Mouse (Mus musculus): Measurements from ENCODE around the gene Tbc1d9b. TPM values are rescaled to one million over a fixed set of nuclear protein-coding genes. Genes with fewer than 3 reads are reported as not detected.

Tbc1d9b gene
- polyA plus RNA-seq, 1 experiment from 2014 or later, result 27.7 TPM

GRCm38 (mm10) chr11:50176351-50176750 lies 45.2 kb downstream of the Tbc1d9b start:
- DNase-seq (ENCODE audit: low spot score), result no peak

- no peak for DNase-seq (ENCODE audit: low spot score)
Observed at GRCm38 (mm10) chr11:50177111-50177510, 45.9 kb downstream of the Tbc1d9b start.

DNA sequence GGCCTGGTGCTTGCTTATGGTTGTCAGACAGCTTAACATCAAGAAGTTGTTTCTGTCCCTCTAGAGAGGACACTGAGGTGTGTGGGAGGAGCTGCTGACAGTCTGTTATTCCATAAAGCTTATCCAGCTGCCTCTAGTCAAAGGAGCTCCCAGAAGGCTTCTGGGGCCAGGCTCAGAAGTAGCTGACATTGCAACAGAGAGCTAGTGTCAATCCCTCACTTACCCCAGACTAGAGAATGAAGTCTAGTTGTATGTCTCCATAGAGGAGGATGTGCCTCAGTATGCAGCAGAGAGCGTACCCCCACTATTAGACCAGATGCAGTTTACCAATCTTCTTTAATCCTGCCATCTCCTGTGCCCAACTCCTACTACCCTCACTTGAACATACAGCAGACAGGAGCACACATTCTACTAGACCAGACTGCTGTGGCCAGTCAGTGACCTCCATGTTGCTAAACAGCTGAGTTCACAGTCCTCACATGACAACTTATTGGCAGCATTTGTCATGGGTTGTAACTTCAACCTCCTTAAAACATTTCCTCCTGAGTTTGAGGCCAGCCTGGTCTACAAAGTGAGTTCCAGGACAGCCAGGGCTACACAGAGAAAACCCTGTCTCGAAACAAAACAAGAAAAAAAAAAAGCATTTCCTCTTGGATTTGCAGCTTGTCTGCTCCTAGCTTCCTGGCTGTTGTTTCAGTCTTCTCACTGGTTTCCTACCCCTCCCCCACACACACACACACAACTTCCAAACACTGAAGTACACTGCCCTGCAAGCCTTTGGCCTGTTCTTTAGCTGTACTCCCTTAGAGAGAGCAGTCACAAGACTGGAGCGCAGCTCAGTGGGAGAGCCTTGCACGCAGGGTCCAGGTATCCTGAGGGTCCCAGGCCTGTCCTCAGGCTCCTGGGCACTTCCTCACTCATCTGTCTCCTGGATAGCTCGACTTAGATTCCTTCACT lies 47.6 kb downstream of the Tbc1d9b start:
- no peak for DNase-seq (ENCODE audit: low spot score)

GRCm38 (mm10) chr11:50180478-50181231 lies 49.5 kb downstream of the Tbc1d9b start:
- no peak for DNase-seq (ENCODE audit: low spot score)

DNA sequence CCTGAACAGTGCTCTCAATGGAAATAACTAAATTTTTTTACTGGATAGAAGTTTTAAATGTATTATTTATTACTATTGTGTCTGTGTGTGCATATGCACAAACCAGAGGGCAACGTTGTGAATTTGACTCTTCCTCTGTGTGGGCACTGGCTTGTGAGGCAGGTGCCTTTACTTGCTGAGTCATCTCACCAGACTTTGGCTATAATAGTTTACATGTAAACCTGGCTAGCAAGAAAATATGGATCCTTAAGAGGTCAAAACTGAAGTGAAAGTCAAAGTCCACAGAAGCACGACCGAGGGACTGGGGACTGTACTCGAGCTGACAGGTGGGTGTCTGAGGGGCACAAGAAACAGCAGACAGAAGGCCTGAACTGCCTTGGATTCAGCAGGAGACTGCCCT lies 51.5 kb downstream of the Tbc1d9b start:
- no peak for DNase-seq (ENCODE audit: low spot score)

DNA sequence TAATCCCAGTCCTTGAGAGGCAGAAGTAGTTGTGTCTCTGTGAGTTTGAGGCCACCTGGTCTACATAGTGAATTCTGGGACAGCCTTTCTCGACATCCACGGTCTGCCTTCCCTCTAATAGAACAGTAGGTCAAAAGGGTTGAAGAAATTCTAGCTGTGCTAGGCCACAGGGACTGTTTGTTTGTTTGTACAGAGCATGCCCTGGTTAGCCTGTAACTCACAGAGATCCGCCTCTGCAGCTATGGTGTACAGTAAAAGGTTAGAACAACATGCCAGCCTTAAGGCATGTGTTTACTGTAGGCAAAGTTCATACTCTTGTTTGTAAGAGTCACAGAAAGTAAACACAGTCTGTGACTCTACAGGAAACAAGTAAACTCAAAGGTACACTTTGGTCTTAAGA lies 53.6 kb downstream of the Tbc1d9b start:
- no peak for DNase-seq (ENCODE audit: low spot score)

DNA sequence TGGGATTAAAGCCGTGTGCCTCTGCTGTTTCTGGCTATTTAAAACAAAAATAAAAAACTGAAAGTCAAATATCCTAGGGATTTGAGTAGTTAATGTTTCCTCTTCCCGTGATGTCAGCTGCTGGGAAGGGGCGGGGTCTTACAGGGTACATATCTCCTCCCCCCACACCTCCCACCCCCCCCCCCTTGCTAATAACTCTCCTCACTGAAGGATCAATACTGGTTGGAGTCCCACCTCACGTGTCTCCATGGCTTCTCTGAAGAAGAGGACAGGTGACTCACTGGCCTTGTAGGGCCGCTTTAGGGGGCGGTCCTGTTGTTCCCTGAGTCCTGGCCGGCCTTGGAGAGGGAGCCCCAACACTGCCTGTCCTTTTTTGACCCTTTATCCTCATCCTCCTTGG lies 57.5 kb downstream of the Tbc1d9b start:
- DNase-seq (ENCODE audit: low spot score), result no peak

DNA sequence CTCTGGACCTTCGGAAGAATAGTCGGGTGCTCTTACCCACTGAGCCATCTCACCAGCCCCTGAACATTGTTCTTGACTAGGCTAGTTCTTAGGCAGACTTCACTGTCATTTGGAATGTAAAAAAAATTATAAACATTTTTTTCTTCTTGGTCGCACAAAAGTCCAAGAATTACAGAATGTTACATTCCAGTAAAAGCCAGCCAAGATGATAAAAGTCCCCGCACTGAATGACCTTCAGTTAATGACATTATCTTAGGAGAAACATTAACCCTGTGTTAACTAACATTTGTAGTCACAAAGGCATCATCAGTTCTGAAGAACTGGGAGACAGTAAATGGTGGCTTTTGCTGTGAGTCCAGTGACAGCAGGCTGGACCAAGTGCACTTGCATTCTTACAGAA lies 59.2 kb downstream of the Tbc1d9b start:
- no peak for DNase-seq (ENCODE audit: low spot score)

GRCm38 (mm10) chr11:50192278-50192677 lies 61.1 kb downstream of the Tbc1d9b start:
- DNase-seq (ENCODE audit: low spot score), result no peak

DNA sequence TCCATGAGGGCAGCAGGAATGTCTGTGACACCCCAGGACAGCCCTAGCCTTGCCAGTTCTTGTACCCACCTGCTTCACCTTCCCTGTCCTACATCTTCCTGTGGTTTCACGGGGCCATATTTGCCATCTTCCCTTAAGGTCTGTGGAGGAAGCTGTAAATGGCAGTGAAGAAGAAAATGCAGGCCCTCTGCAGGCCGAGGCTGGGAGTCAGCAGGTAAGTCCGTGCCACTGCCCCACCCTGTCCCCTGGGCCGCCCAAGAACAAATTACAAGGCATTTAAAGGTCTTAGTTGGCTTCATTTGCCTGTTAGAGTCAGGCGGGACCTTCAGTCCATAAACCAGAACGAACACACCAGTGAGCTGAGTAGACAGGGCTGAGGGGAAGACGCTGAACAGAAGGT lies 62.9 kb downstream of the Tbc1d9b start:
- DNase-seq (ENCODE audit: low spot score), result no peak

- no peak for DNase-seq (ENCODE audit: low spot score)
Observed at GRCm38 (mm10) chr11:50194793-50195192, 63.6 kb downstream of the Tbc1d9b start.

DNA sequence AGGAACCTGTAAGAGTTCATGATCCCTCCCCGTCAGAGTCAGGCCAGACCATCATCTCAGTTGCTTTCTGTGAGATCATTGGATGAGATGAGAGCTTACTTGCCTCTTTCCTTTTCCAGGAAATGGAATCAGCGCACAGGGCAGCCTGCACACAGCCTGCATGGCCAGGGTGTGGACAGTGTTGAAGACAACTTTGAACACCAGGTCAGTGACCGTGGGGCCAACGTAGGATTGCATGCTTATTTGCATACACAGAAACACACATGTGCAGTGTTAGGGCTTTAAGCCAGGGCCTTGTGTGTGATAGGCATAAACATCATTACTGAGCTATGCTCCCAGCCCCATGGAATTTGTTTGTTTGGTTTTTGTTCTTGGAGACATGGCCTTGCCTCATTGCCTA lies 66.3 kb downstream of the Tbc1d9b start:
- DNase-seq (ENCODE audit: low spot score), result no peak

- no peak for DNase-seq (ENCODE audit: low spot score)
Observed at GRCm38 (mm10) chr11:50198219-50198846, 67.1 kb downstream of the Tbc1d9b start.

DNA sequence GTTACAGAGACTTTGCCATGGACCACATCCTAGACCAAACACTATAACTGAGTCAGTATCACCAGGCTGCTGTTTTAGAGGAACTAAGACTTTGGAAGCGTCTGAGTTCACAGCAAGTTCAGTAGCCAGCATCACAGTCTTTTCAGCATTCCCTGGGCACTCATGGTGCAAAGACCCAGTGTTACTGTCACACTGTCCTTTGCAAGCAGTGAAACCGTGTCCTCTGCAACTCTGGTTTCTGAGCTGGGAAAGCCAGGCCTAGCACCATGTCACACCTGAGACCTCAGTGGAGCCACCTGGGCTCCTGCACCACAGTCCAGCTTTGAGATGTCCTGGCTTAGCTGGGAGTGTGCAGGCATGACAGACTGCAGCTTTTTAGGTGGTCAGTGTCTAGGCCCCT lies 67.7 kb downstream of the Tbc1d9b start:
- no peak for DNase-seq (ENCODE audit: low spot score)

DNA sequence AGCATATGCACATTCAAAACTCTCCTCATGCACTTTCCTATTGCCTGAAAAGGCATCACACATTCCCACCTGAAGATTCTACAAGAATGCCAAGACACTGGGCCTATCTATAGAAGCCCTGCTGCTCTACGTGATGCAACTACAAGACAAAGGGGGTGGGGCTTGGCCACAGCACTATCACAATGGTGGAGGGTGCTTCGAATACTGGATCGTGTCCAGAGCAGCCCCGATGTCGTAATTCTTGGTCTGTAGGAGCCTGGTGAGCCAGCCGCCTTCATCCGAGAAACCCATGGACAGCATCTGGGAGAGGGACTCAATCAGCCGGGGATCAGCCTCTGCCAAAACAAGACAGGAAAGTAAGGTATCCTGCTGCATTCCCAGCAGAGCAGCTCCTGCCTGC lies 69.4 kb downstream of the Tbc1d9b start:
- no peak for DNase-seq (ENCODE audit: low spot score)

DNA sequence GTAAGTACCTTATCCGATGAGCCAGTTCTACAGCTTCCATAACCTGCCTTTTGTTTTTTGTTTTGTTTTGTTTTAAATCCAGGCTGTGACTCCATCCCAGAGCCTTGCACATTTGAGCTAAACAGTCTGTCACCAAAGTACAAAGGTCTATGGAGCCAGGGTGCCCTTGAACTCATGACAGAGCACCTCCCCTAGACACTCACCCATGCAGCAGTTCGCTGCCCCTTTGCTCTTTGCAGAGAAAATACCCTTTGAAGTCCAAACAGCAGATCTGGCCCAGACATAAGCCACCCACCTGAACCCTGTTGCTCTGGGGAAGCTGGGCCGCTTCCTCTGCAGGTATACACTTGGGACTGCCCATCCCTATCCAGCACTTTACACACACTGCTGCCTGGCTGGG lies 70.4 kb downstream of the Tbc1d9b start:
- DNase-seq (ENCODE audit: low spot score), result no peak

GRCm38 (mm10) chr11:50203302-50203827 lies 72.2 kb downstream of the Tbc1d9b start:
- DNase-seq (ENCODE audit: low spot score), result no peak

GRCm38 (mm10) chr11:50205434-50205833 lies 74.2 kb downstream of the Tbc1d9b start:
- DNase-seq (ENCODE audit: low spot score), result no peak

DNA sequence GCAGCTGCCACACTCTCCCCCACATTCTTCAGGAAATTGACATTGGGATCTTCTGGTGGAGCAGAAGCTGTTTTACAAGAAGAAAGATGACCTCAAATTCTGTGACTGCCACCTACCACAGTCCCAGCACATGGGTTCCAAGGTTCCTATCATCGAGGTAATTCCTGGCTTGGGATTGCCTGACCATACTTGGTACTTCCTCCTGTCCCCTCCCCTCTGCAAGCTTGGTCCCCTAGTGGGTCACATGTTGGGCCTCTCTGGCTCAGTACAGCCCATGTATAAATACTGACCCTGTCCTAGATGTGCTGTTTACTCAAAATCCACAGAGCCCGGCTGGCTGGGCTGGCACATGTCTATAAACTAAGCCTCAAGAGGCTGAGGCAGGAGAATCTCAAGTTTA lies 74.8 kb downstream of the Tbc1d9b start:
- no peak for DNase-seq (ENCODE audit: low spot score)

GRCm38 (mm10) chr11:50207344-50207743 lies 76.1 kb downstream of the Tbc1d9b start:
- no peak for DNase-seq (ENCODE audit: low spot score)

GRCm38 (mm10) chr11:50208039-50208438 lies 76.8 kb downstream of the Tbc1d9b start:
- DNase-seq (ENCODE audit: low spot score), result no peak

DNA sequence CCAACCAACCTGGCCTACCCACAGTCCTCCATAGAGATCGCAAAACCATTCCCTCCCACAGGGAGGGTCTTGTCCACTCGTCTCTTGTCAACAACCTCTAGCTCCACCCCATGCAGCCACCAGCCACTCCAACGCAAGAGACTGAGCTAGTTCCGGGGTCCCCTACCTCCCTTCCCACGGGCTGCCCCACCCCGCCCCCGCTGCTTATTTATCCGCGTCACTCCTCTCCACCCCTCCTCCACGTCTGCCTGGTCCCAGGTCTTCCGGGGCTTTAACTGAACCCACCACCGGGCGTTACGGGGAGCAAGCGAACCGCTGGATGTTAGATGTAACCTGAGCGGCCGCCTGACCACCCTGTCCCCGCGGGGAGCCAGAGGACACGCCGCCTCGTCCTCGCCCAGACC lies 78.9 kb downstream of the Tbc1d9b start:
- DNase-seq (ENCODE audit: low spot score), result peak; percentile 95
